Mouse (Mus musculus) heart, adult 2 months (tissue): ENCODE results near the gene Bricd5.

Experiments used
- CTCF ChIP-seq: fragments of 200-600 bp; IDR thresholded peaks from 2 replicates; pipeline ENCODE4 v1.8.1; 2022; ENCODE audit warnings: antibody characterized with exemption, mild to moderate bottlenecking, moderate library complexity
- EP300 ChIP-seq: fragments of 200-500 bp; IDR thresholded peaks from 2 replicates; pipeline ENCODE4 v1.6.1; 2011; ENCODE audit warnings: low read depth, low read length, control low read depth; ENCODE audit not compliant: insufficient read depth
- POLR2A ChIP-seq: fragments of 200-500 bp; IDR thresholded peaks from 2 replicates; pipeline ENCODE4 v1.6.1; 2011; ENCODE audit warnings: mild to moderate bottlenecking, low read depth, low read length, control low read depth; ENCODE audit not compliant: insufficient read depth

DNA sequence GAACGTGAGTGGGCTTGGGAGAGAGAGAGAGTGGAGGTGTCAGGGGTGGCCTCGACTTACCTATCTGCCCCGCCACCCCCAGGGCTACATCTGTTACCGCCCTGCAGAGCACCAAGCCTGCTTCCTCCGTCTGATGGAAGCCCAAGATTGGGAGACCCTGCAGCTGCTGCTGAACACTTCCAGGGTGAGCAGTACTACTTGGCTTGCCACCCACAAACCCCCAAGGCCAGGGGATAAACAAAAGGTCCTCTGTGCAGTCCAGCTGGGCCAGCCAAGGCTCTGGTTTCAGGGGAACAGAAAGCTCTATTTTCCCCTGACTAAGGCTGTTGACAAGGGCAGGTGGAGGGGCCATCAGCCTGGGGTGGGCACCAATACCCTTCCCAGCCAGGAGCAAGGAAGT, 873 bp downstream of the Bricd5 start:
- TF ChIP-seq CTCF (no peak), POLR2A (no peak), EP300 (no peak)
